Comparison of ENCODE assay signal across 34 mouse cellular contexts in genomic region chr13:91415896-91416295, GRCm38 (mm10).
"Had no signal": no experiment of that assay in that cellular context is flagged by ENCODE, and none has a peak within 500 bp of the region (broad histone marks: within the 10 kb centered on the region; RNA-seq: fewer than 3 reads in every experiment).

No protein-coding gene starts in this region.

- H3K4me1 ChIP-seq: heart, embryonic 15.5 days; hindbrain, embryonic 10.5 days; hindbrain, embryonic 12.5 days; intestine, embryonic 15.5 days; kidney, embryonic 15.5 days had no signal

- H3K9me3 ChIP-seq: heart, embryonic 12.5 days; heart, embryonic 13.5 days; heart, embryonic 15.5 days; hindbrain, embryonic 10.5 days; hindbrain, embryonic 12.5 days; hindbrain, embryonic 13.5 days; hindbrain, embryonic 15.5 days; intestine, embryonic 15.5 days; kidney, embryonic 15.5 days had no signal

- ATAC-seq: hindbrain, embryonic 16.5 days; hindbrain, postnatal 0 days; inflammation-experienced regulatory T-cells, adult 6 months; intestine, embryonic 15.5 days; intestine, embryonic 16.5 days; intestine, postnatal 0 days had no signal

- H3K27ac ChIP-seq: heart, embryonic 13.5 days; heart, embryonic 15.5 days; hindbrain, embryonic 10.5 days; hindbrain, embryonic 12.5 days; hindbrain, embryonic 13.5 days; hindbrain, embryonic 14.5 days; hindbrain, embryonic 15.5 days; hindbrain, postnatal 0 days; intestine, embryonic 15.5 days; kidney, embryonic 15.5 days; kidney, postnatal 0 days; layer of hippocampus, adult 2 months; left cerebral cortex, adult 2 months had no signal

- H3K27me3 ChIP-seq: heart, embryonic 12.5 days; heart, embryonic 13.5 days; heart, embryonic 15.5 days; hindbrain, embryonic 12.5 days; hindbrain, embryonic 13.5 days; hindbrain, embryonic 15.5 days; intestine, embryonic 15.5 days; kidney, embryonic 15.5 days had no signal

- H3K4me2 ChIP-seq: heart, embryonic 12.5 days; heart, embryonic 13.5 days; heart, embryonic 15.5 days; hindbrain, embryonic 12.5 days; hindbrain, embryonic 13.5 days; hindbrain, embryonic 14.5 days; hindbrain, embryonic 15.5 days; intestine, embryonic 15.5 days; kidney, embryonic 15.5 days had no signal

- DNase-seq: heart, postnatal 10 days; heart, postnatal 14 days; heart, postnatal 36 days; heart, postnatal 4 days; kidney, adult 11 months; kidney, adult 18-20 months; kidney, adult 2 months; kidney, adult 8-10 months; kidney, adult 9 months; kidney, postnatal 10 days; kidney, postnatal 14 days; kidney, postnatal 25 days; kidney, postnatal 36 days; kidney, postnatal 4 days; layer of hippocampus, adult 9-11 months; layer of hippocampus, postnatal 36 days had no signal

- H3K9ac ChIP-seq: heart, embryonic 12.5 days; heart, embryonic 13.5 days; heart, embryonic 15.5 days; hindbrain, embryonic 12.5 days; hindbrain, embryonic 13.5 days; hindbrain, embryonic 14.5 days; hindbrain, embryonic 15.5 days; intestine, embryonic 15.5 days; kidney, embryonic 15.5 days had no signal

- H3K4me3 ChIP-seq: heart, embryonic 12.5 days; heart, embryonic 13.5 days; heart, embryonic 15.5 days; hindbrain, embryonic 10.5 days; hindbrain, embryonic 12.5 days; hindbrain, embryonic 13.5 days; hindbrain, embryonic 15.5 days; intestine, embryonic 15.5 days; kidney, embryonic 15.5 days; layer of hippocampus, adult 2 months; left cerebral cortex, adult 2 months had no signal

- H3K36me3 ChIP-seq: heart, embryonic 12.5 days; heart, embryonic 13.5 days; heart, embryonic 15.5 days; hindbrain, embryonic 10.5 days; hindbrain, embryonic 12.5 days; hindbrain, embryonic 13.5 days; hindbrain, embryonic 15.5 days; intestine, embryonic 15.5 days; kidney, embryonic 15.5 days had no signal
